Mouse (Mus musculus) layer of hippocampus, adult 2 months (tissue): ENCODE data around the gene Gm8994. TPM values are rescaled to one million over a fixed set of nuclear protein-coding genes. Genes with fewer than 3 reads are reported as not detected.
A peak's percentile ranks its signal among the peaks of the same experiment; 100 is the strongest.
"Not testable (repeated sequence)": the region's sequence is repeated elsewhere in the genome, so short reads cannot be mapped to it uniquely, and the experiment has no call there.

ENCODE experiments used
- DNase-seq, 2 experiments: peaks; one replicate each; pipeline ENCODE4 v3.0.0; 2022; ENCODE audit warnings: low spot score in 2 of 2
- H3K27ac ChIP-seq: fragments of 200-600 bp; 2 replicates; pipeline ENCODE4 v1.8.1; 2022
- H3K4me3 ChIP-seq: fragments of 200-600 bp; 2 replicates; pipeline ENCODE4 v1.8.1; 2022; ENCODE audit warnings: mild to moderate bottlenecking
- CTCF ChIP-seq: fragments of 200-600 bp; conservative IDR thresholded peaks from 2 replicates; pipeline ENCODE4 v1.8.1; 2022; ENCODE audit warnings: antibody characterized with exemption, mild to moderate bottlenecking, moderate library complexity
- long read RNA-seq, 2 experiments: library from polyadenylated mRNA; stranded (forward); transcript quantifications; one replicate each; pipeline ENCODE4 v2.0.0; 2021; ENCODE audit warnings: borderline mapping rate in 2 of 2
- total RNA-seq, 2 experiments: library from RNA; stranded (reverse); gene quantifications; 2 replicates each; pipeline ENCODE4 v1.2.3; 2021

Gene Gm8994
- not detected for total RNA-seq
- long read RNA-seq, experiment 1, result 0 reads
- long read RNA-seq, experiment 2, result 0 reads

- not testable (repeated sequence) for DNase-seq, H3K27ac ChIP-seq, H3K4me3 ChIP-seq
Measured at GRCm38 (mm10) chr6:136327239-136327638, at the start of gene Gm8994. Gene Gm8994 (plus strand): TSS chr6:136327539.

- Histone ChIP-seq H3K4me3 (no peak overlapping the region), H3K27ac (no peak overlapping the region)
- TF ChIP-seq CTCF, result no peak
- no peak for DNase-seq
Measured at GRCm38 (mm10) chr6:136277685-136278084, 49.7 kb upstream of the Gm8994 start.

GRCm38 (mm10) chr6:136284565-136284964 is 42.8 kb upstream of the Gm8994 start:
- no peak for TF ChIP-seq CTCF
- Histone ChIP-seq H3K27ac (no peak overlapping the region), H3K4me3 (no peak overlapping the region)
- no peak for DNase-seq

DNA sequence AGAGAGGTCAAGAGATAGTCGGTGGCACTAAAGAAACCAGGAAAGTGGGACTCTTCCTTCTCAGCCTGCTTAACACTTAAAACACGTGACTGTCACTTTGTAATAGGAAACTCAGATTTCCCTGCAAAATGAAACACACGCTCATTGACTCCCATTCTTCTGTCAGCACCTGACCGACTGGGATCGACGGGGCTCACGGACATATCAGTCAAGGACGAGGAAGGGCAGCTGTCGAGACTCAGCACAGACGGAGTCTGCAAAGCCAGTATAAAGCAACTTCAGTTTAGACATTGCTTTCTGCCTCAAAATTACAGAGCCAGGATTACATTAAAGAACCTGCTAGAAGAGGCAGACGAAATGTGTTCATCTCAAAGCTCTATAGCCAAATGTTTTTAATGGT is 41.2 kb upstream of the Gm8994 start:
- no peak overlapping the region; the same call in 1 of the 2 replicates for H3K27ac ChIP-seq
- no peak for TF ChIP-seq CTCF
- no peak overlapping the region for H3K4me3 ChIP-seq
- no peak for DNase-seq

- no peak for TF ChIP-seq CTCF
- Histone ChIP-seq H3K4me3 (no peak overlapping the region), H3K27ac (no peak overlapping the region; the same call in 1 of the 2 replicates)
- no peak for DNase-seq
Measured at GRCm38 (mm10) chr6:136286589-136286988, 40.8 kb upstream of the Gm8994 start.

GRCm38 (mm10) chr6:136291424-136291823 is 35.9 kb upstream of the Gm8994 start:
- no peak for DNase-seq
- H3K4me3 ChIP-seq, result no peak overlapping the region
- no peak overlapping the region for H3K27ac ChIP-seq
- TF ChIP-seq CTCF, result no peak

DNA sequence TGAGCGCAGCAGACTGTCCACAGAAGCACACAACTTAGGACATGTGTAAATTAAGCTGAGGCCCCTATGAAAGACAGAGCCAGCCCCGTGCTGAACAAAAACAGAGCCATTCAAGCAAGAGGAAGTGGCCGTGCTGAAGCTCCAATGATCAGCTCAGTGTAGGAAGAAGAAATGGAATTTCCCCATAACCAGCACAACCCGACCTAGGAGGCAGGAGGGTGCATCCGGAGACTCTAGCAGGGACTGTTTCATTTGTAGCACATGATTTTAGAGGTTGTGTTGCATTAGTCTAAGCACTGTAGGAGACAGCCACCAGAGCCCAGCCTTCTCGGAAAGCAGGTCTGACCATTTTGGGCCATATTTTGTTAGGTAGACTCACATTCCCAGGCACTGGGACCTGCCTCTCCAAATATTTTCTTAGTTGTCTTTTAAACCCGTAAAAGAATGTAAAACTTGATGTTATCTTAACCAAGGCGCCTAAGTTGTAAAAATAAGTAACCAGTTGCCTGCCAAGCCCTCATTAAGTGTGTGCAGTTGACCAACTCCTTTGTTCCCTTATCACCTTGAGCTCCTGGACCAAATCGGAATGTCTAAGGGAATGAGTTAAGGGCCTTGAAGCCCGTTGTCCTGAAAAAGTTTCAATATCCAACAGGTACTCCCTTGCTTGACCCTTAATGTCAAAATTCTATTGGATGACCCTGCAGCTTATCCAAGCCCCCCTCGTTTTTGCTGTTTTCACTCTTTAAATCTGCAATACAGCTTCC is 35.2 kb upstream of the Gm8994 start:
- DNase-seq, result no peak
- Histone ChIP-seq H3K4me3 (no peak overlapping the region), H3K27ac (no peak overlapping the region)
- no peak for TF ChIP-seq CTCF

DNA sequence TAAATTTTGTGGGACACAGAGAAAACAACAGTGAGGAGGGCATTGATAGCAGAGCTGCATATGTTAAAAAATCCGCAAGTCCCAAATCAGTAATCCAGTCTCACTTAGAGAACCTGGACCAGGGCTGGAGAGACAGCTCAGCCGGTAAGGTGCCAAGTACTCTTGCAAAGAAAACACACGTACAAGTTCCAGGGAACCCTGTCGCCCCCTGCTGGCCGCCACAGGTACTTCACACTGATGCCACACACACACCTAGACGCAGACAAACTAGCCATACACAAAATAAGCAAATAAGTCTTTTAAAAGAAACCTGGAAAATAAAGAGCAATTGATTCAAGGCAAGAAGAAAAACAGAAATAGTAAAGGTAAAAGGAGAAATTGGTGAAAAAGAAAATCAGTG is 33.6 kb upstream of the Gm8994 start:
- no peak for DNase-seq
- no peak overlapping the region for H3K27ac ChIP-seq
- peak; percentile 64 for TF ChIP-seq CTCF
- no peak overlapping the region for H3K4me3 ChIP-seq

- no peak overlapping the region for H3K4me3 ChIP-seq
- no peak for TF ChIP-seq CTCF
- H3K27ac ChIP-seq, result no peak overlapping the region
- DNase-seq, result no peak
Measured at GRCm38 (mm10) chr6:136295821-136296220, 31.5 kb upstream of the Gm8994 start.

- no peak overlapping the region for H3K27ac ChIP-seq
- H3K4me3 ChIP-seq, result no peak overlapping the region
- TF ChIP-seq CTCF, result no peak
- no peak for DNase-seq
Measured at GRCm38 (mm10) chr6:136296251-136296650, 31.1 kb upstream of the Gm8994 start.

DNA sequence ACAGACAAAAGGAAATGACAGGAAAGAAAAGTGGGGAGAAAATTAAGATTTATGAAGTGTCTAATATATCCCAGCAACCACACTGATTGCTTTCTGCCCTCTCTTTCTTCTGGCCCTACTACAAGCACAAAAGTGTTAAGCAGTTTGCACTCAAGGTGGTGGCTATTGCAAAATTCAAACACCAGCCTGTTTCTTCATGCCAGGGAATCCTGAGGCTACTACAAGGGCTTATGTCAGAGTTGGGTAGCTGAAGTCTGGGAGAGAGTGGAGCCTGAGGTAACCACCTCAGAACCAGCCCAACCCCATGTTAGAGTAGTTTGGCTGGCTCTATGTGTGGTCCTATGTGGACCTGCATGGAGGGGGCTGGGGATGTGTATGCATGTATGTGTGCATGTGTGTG is 23.8 kb upstream of the Gm8994 start:
- Histone ChIP-seq H3K27ac (peak overlapping the region; percentile 98), H3K4me3 (no peak overlapping the region)
- DNase-seq, result no peak
- no peak for TF ChIP-seq CTCF

- Histone ChIP-seq H3K27ac (peak overlapping the region; percentile 98), H3K4me3 (no peak overlapping the region; the same call in 1 of the 2 replicates)
- TF ChIP-seq CTCF, result no peak
- peak; percentile 58 to 81 for DNase-seq
Measured at GRCm38 (mm10) chr6:136304369-136304988, 22.9 kb upstream of the Gm8994 start.

DNA sequence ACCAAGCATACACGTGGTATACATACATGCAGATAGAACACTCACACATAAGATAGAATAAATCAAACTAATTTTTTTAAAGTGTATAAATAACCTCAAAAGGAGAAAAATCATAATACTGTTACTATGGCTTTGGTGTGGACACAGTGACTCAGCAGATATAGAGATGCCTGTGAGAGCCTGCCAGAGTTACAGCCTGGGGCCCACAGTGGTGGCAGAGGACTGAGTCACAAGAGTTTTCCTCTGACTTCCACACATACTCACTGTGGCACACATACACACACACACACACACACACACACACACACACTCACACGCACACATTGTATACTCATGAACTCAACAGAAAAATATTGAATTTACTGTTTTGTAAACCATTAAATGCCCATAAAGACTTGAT is 17.9 kb upstream of the Gm8994 start:
- Histone ChIP-seq H3K27ac (no peak overlapping the region), H3K4me3 (no peak overlapping the region)
- TF ChIP-seq CTCF, result no peak
- no peak for DNase-seq

DNA sequence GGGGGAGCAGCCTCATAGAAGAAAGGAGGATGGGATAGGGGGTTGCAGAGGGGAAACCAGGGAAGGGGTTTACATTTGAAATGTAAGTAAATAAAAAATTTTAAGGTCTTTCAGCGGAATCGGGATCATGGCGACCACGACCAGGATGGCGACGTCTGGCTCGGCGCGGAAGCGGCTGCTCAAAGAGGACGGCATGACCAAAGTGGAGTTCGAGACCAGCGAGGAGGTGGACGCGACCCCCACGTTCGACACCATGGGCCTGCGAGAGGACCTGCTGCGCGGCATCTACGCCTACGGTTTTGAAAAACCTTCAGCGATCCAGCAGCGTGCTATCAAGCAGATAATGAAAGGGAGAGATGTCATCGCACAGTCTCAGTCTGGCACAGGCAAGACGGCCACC is 1.1 kb downstream of the Gm8994 start:
- not testable (repeated sequence) for DNase-seq, H3K27ac ChIP-seq, H3K4me3 ChIP-seq
